Mouse (Mus musculus): ENCODE measurements around the gene Il1rapl2. TPM values are rescaled to one million over a fixed set of nuclear protein-coding genes. Genes with fewer than 3 reads are reported as not detected.

Gene Il1rapl2
- polyA plus RNA-seq, 1 experiment from 2014 or later: 1.4 TPM

- WGBS: 43% methylated on average over 3 of the region's 3 CpGs
- no peak overlapping the region for H3K9ac ChIP-seq (ENCODE audit: low read depth, low read length)
- ATAC-seq (ENCODE audit: low read depth) (no peak), DNase-seq (ENCODE audit: low spot score) (no peak)
- no peak overlapping the region for H3K27ac ChIP-seq (replicated peaks; ENCODE audit: low read depth, low read length)
- H3K4me2 ChIP-seq (ENCODE audit: low read depth, low read length): no peak overlapping the region
- H3K4me1 ChIP-seq (ENCODE audit: control insufficient read depth, insufficient read depth, low read length): no peaks in the 10 kb centered on the region
- H3K36me3 ChIP-seq (ENCODE audit: control insufficient read depth, insufficient read depth, low read length): no peaks in the 10 kb centered on the region
- no peaks in the 10 kb centered on the region for H3K9me3 ChIP-seq (ENCODE audit: control insufficient read depth, low read length)
- no peaks in the 10 kb centered on the region; the same call in 1 of the 2 replicates for H3K27me3 ChIP-seq (replicated peaks; ENCODE audit: control insufficient read depth, insufficient read depth, low read length)
- H3K4me3 ChIP-seq (ENCODE audit: low read depth, low read length): no peak overlapping the region
Measured at GRCm38 (mm10) chrX:138800958-138801357, 1230.5 kb downstream of the Il1rapl2 start.

DNA sequence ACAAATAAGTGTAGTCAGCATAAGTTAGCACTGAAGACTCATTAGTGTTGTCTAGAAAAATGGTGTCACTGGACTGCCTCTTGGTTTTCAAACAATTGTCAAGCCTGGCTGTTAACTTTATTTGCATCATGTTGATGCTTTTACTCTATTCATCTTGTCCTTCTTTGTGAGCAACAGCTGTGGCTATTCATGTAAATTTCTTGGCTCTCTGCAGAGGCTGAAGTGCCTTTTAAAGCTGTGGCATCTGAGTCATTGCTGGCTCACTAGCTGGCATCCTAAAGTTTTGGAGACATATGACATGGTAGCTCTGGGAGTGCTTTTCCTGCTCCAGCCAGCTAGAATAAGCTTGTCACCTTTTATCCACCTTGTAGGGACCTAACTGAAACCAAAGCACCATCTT, 1261.5 kb downstream of the Il1rapl2 start:
- H3K4me2 ChIP-seq (ENCODE audit: low read depth, low read length): no peak overlapping the region
- H3K9me3 ChIP-seq (ENCODE audit: control insufficient read depth, low read length): no peaks in the 10 kb centered on the region
- no peak overlapping the region for H3K27ac ChIP-seq (replicated peaks; ENCODE audit: low read depth, low read length)
- H3K4me3 ChIP-seq (ENCODE audit: low read depth, low read length): no peak overlapping the region
- DNase-seq (ENCODE audit: low spot score): no peak
- no peaks in the 10 kb centered on the region for H3K36me3 ChIP-seq (ENCODE audit: control insufficient read depth, insufficient read depth, low read length)
- H3K27me3 ChIP-seq (replicated peaks; ENCODE audit: control insufficient read depth, insufficient read depth, low read length): peaks cover 3% of the 10 kb centered on the region; the same call in 1 of the 2 replicates
- no peak overlapping the region for H3K9ac ChIP-seq (ENCODE audit: low read depth, low read length)
- H3K4me1 ChIP-seq (ENCODE audit: control insufficient read depth, insufficient read depth, low read length): no peaks in the 10 kb centered on the region
- ATAC-seq (ENCODE audit: low read depth): no peak

DNA sequence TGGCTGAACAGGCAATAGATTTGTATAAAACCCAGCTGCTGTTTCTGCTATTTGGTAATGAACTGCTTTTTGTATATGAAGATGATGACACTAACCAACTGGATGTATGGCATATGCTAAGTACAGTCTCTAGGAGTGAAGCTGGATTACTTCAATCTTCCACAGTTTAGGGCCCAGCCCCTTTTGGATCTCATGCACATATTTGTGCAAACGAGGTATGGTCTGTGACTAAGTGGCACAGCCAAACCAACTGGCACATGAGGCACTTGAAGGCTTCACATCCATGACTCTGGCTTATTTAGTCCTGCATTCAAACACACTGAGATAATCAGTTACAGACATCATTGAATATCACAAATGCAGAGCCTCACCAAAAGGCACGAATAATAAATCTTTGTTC, 1263.5 kb downstream of the Il1rapl2 start:
- ATAC-seq (ENCODE audit: low read depth): peak; percentile 68; the same call in 1 of the 2 replicates

GRCm38 (mm10) chrX:138838381-138838780, 1268.0 kb downstream of the Il1rapl2 start:
- H3K36me3 ChIP-seq (ENCODE audit: control insufficient read depth, insufficient read depth, low read length): no peaks in the 10 kb centered on the region
- ATAC-seq (ENCODE audit: low read depth): peak; percentile 76; the same call in 1 of the 2 replicates
- H3K9ac ChIP-seq (ENCODE audit: low read depth, low read length): no peak overlapping the region
- peak; percentile 63 for DNase-seq (ENCODE audit: low spot score)
- H3K27ac ChIP-seq (replicated peaks; ENCODE audit: low read depth, low read length): no peak overlapping the region
- H3K27me3 ChIP-seq (replicated peaks; ENCODE audit: control insufficient read depth, insufficient read depth, low read length): peaks cover 3% of the 10 kb centered on the region; the same call in 1 of the 2 replicates
- WGBS: 82% methylated on average over 3 of the region's 3 CpGs
- H3K9me3 ChIP-seq (ENCODE audit: control insufficient read depth, low read length): no peaks in the 10 kb centered on the region
- H3K4me2 ChIP-seq (ENCODE audit: low read depth, low read length): no peak overlapping the region
- H3K4me1 ChIP-seq (ENCODE audit: control insufficient read depth, insufficient read depth, low read length): no peaks in the 10 kb centered on the region
- H3K4me3 ChIP-seq (ENCODE audit: low read depth, low read length): no peak overlapping the region

More for the DNA sequence above, 1263.5 kb downstream of the Il1rapl2 start:
- WGBS: 46% methylated on average over 2 of the region's 2 CpGs
- no peak overlapping the region for H3K4me3 ChIP-seq (ENCODE audit: low read depth, low read length)
- H3K27me3 ChIP-seq (replicated peaks; ENCODE audit: control insufficient read depth, insufficient read depth, low read length): peaks cover 3% of the 10 kb centered on the region; the same call in 1 of the 2 replicates
- H3K4me1 ChIP-seq (ENCODE audit: control insufficient read depth, insufficient read depth, low read length): no peaks in the 10 kb centered on the region
- no peak overlapping the region for H3K4me2 ChIP-seq (ENCODE audit: low read depth, low read length)
- no peaks in the 10 kb centered on the region for H3K9me3 ChIP-seq (ENCODE audit: control insufficient read depth, low read length)
- H3K27ac ChIP-seq (replicated peaks; ENCODE audit: low read depth, low read length): no peak overlapping the region; the same call in 1 of the 2 replicates
- H3K36me3 ChIP-seq (ENCODE audit: control insufficient read depth, insufficient read depth, low read length): no peaks in the 10 kb centered on the region
- DNase-seq (ENCODE audit: low spot score): peak; percentile 60
- H3K9ac ChIP-seq (ENCODE audit: low read depth, low read length): no peak overlapping the region

All from embryonic facial prominence, embryonic 14.5 days (tissue).